Mouse (Mus musculus): ENCODE measurements around the gene Mtus2. TPM values are rescaled to one million over a fixed set of nuclear protein-coding genes. Genes with fewer than 3 reads are reported as not detected.

Mtus2 gene
- polyA plus RNA-seq, 1 experiment from 2014 or later = 18.1 TPM

GRCm38 (mm10) chr5:148222898-148223297 lies 265.8 kb downstream of the Mtus2 start:
- H3K9ac ChIP-seq (replicated peaks; ENCODE audit: low read depth, low read length) = no peak overlapping the region
- H3K36me3 ChIP-seq (ENCODE audit: control insufficient read depth, insufficient read depth, low read length) = no peaks in the 10 kb centered on the region
- no peak for ATAC-seq (ENCODE audit: insufficient number of reproducible peaks, insufficient read depth, low FRiP score, low read depth)
- no peaks in the 10 kb centered on the region for H3K27me3 ChIP-seq (ENCODE audit: control insufficient read depth, insufficient read depth, low read length)
- H3K4me3 ChIP-seq (ENCODE audit: low read depth, low read length) = no peak overlapping the region
- H3K4me1 ChIP-seq (ENCODE audit: control insufficient read depth, insufficient read depth, low read length) = no peaks in the 10 kb centered on the region
- no peaks in the 10 kb centered on the region; the same call in 1 of the 2 replicates for H3K9me3 ChIP-seq (ENCODE audit: control insufficient read depth, low read depth, low read length)
- no peak overlapping the region for H3K4me2 ChIP-seq (replicated peaks; ENCODE audit: low read depth, low read length)
- H3K27ac ChIP-seq (ENCODE audit: low read length) = no peak overlapping the region
- WGBS = 89% methylated on average over 5 of the region's 5 CpGs

- Histone ChIP-seq H3K4me2 (replicated peaks; ENCODE audit: low read depth, low read length) (no peak overlapping the region), H3K27me3 (ENCODE audit: control insufficient read depth, insufficient read depth, low read length) (no peaks in the 10 kb centered on the region), H3K4me3 (ENCODE audit: low read depth, low read length) (no peak overlapping the region), H3K9me3 (ENCODE audit: control insufficient read depth, low read depth, low read length) (no peaks in the 10 kb centered on the region; the same call in 1 of the 2 replicates), H3K9ac (replicated peaks; ENCODE audit: low read depth, low read length) (no peak overlapping the region), H3K4me1 (ENCODE audit: control insufficient read depth, insufficient read depth, low read length) (no peaks in the 10 kb centered on the region), H3K27ac (ENCODE audit: low read length) (no peak overlapping the region), H3K36me3 (ENCODE audit: control insufficient read depth, insufficient read depth, low read length) (no peaks in the 10 kb centered on the region)
- ATAC-seq (ENCODE audit: insufficient number of reproducible peaks, insufficient read depth, low FRiP score, low read depth) = no peak
- WGBS = 88% methylated on average over 16 of the region's 16 CpGs
Observed at GRCm38 (mm10) chr5:148224004-148224403, 266.9 kb downstream of the Mtus2 start.

GRCm38 (mm10) chr5:148233714-148234113 lies 276.6 kb downstream of the Mtus2 start:
- H3K27me3 ChIP-seq (ENCODE audit: control insufficient read depth, insufficient read depth, low read length) = no peaks in the 10 kb centered on the region
- no peaks in the 10 kb centered on the region for H3K36me3 ChIP-seq (ENCODE audit: control insufficient read depth, insufficient read depth, low read length)
- no peak overlapping the region for H3K4me3 ChIP-seq (ENCODE audit: low read depth, low read length)
- H3K9ac ChIP-seq (replicated peaks; ENCODE audit: low read depth, low read length) = no peak overlapping the region
- no peak overlapping the region for H3K27ac ChIP-seq (ENCODE audit: low read length)
- H3K4me2 ChIP-seq (replicated peaks; ENCODE audit: low read depth, low read length) = no peak overlapping the region
- no peaks in the 10 kb centered on the region for H3K4me1 ChIP-seq (ENCODE audit: control insufficient read depth, insufficient read depth, low read length)
- ATAC-seq (ENCODE audit: insufficient number of reproducible peaks, insufficient read depth, low FRiP score, low read depth) = no peak
- WGBS = 70% methylated on average over 18 of the region's 18 CpGs
- H3K9me3 ChIP-seq (ENCODE audit: control insufficient read depth, low read depth, low read length) = no peaks in the 10 kb centered on the region

GRCm38 (mm10) chr5:148236616-148237015 lies 279.5 kb downstream of the Mtus2 start:
- no peaks in the 10 kb centered on the region for H3K27me3 ChIP-seq (ENCODE audit: control insufficient read depth, insufficient read depth, low read length)
- no peak overlapping the region for H3K4me3 ChIP-seq (ENCODE audit: low read depth, low read length)
- no peaks in the 10 kb centered on the region for H3K4me1 ChIP-seq (ENCODE audit: control insufficient read depth, insufficient read depth, low read length)
- H3K9ac ChIP-seq (replicated peaks; ENCODE audit: low read depth, low read length) = no peak overlapping the region
- no peaks in the 10 kb centered on the region for H3K36me3 ChIP-seq (ENCODE audit: control insufficient read depth, insufficient read depth, low read length)
- H3K4me2 ChIP-seq (replicated peaks; ENCODE audit: low read depth, low read length) = no peak overlapping the region
- WGBS = 62% methylated on average over 9 of the region's 9 CpGs
- ATAC-seq (ENCODE audit: insufficient number of reproducible peaks, insufficient read depth, low FRiP score, low read depth) = no peak
- no peak overlapping the region for H3K27ac ChIP-seq (ENCODE audit: low read length)
- H3K9me3 ChIP-seq (ENCODE audit: control insufficient read depth, low read depth, low read length) = no peaks in the 10 kb centered on the region

GRCm38 (mm10) chr5:148239067-148239466 lies 281.9 kb downstream of the Mtus2 start:
- Histone ChIP-seq H3K4me1 (ENCODE audit: control insufficient read depth, insufficient read depth, low read length) (no peaks in the 10 kb centered on the region), H3K27me3 (ENCODE audit: control insufficient read depth, insufficient read depth, low read length) (no peaks in the 10 kb centered on the region), H3K4me3 (ENCODE audit: low read depth, low read length) (no peak overlapping the region), H3K9me3 (ENCODE audit: control insufficient read depth, low read depth, low read length) (no peaks in the 10 kb centered on the region), H3K27ac (ENCODE audit: low read length) (no peak overlapping the region), H3K36me3 (ENCODE audit: control insufficient read depth, insufficient read depth, low read length) (no peaks in the 10 kb centered on the region), H3K9ac (replicated peaks; ENCODE audit: low read depth, low read length) (no peak overlapping the region), H3K4me2 (replicated peaks; ENCODE audit: low read depth, low read length) (no peak overlapping the region)
- ATAC-seq (ENCODE audit: insufficient number of reproducible peaks, insufficient read depth, low FRiP score, low read depth) = no peak

GRCm38 (mm10) chr5:148239757-148240156 lies 282.6 kb downstream of the Mtus2 start:
- WGBS = 36% methylated on average over 2 of the region's 2 CpGs
- no peak overlapping the region for H3K4me3 ChIP-seq (ENCODE audit: low read depth, low read length)
- H3K36me3 ChIP-seq (ENCODE audit: control insufficient read depth, insufficient read depth, low read length) = no peaks in the 10 kb centered on the region
- no peak for ATAC-seq (ENCODE audit: insufficient number of reproducible peaks, insufficient read depth, low FRiP score, low read depth)
- no peaks in the 10 kb centered on the region for H3K4me1 ChIP-seq (ENCODE audit: control insufficient read depth, insufficient read depth, low read length)
- no peak overlapping the region for H3K9ac ChIP-seq (replicated peaks; ENCODE audit: low read depth, low read length)
- no peaks in the 10 kb centered on the region; the same call in 1 of the 2 replicates for H3K9me3 ChIP-seq (ENCODE audit: control insufficient read depth, low read depth, low read length)
- H3K27me3 ChIP-seq (ENCODE audit: control insufficient read depth, insufficient read depth, low read length) = no peaks in the 10 kb centered on the region
- no peak overlapping the region for H3K4me2 ChIP-seq (replicated peaks; ENCODE audit: low read depth, low read length)
- no peak overlapping the region for H3K27ac ChIP-seq (ENCODE audit: low read length)

GRCm38 (mm10) chr5:148241932-148242331 lies 284.8 kb downstream of the Mtus2 start:
- H3K4me3 ChIP-seq (ENCODE audit: low read depth, low read length) = no peak overlapping the region
- H3K4me1 ChIP-seq (ENCODE audit: control insufficient read depth, insufficient read depth, low read length) = no peaks in the 10 kb centered on the region
- no peaks in the 10 kb centered on the region for H3K36me3 ChIP-seq (ENCODE audit: control insufficient read depth, insufficient read depth, low read length)
- no peak; the same call in 1 of the 2 replicates for ATAC-seq (ENCODE audit: insufficient number of reproducible peaks, insufficient read depth, low FRiP score, low read depth)
- no peak overlapping the region for H3K4me2 ChIP-seq (replicated peaks; ENCODE audit: low read depth, low read length)
- WGBS = 7% methylated on average over 7 of the region's 7 CpGs
- no peak overlapping the region for H3K27ac ChIP-seq (ENCODE audit: low read length)
- no peak overlapping the region for H3K9ac ChIP-seq (replicated peaks; ENCODE audit: low read depth, low read length)
- H3K9me3 ChIP-seq (ENCODE audit: control insufficient read depth, low read depth, low read length) = no peaks in the 10 kb centered on the region; the same call in 1 of the 2 replicates
- no peaks in the 10 kb centered on the region for H3K27me3 ChIP-seq (ENCODE audit: control insufficient read depth, insufficient read depth, low read length)

- ATAC-seq (ENCODE audit: insufficient number of reproducible peaks, insufficient read depth, low FRiP score, low read depth) = no peak
- WGBS = 31% methylated on average over 1 of the region's 1 CpGs
Observed at GRCm38 (mm10) chr5:148244471-148244870, 287.4 kb downstream of the Mtus2 start.

GRCm38 (mm10) chr5:148245386-148245785 lies 288.3 kb downstream of the Mtus2 start:
- ATAC-seq (ENCODE audit: insufficient number of reproducible peaks, insufficient read depth, low FRiP score, low read depth) = no peak
- Histone ChIP-seq H3K27ac (ENCODE audit: low read length) (no peak overlapping the region), H3K27me3 (ENCODE audit: control insufficient read depth, insufficient read depth, low read length) (no peaks in the 10 kb centered on the region), H3K4me2 (replicated peaks; ENCODE audit: low read depth, low read length) (no peak overlapping the region), H3K4me1 (ENCODE audit: control insufficient read depth, insufficient read depth, low read length) (no peaks in the 10 kb centered on the region), H3K4me3 (ENCODE audit: low read depth, low read length) (no peak overlapping the region), H3K9ac (replicated peaks; ENCODE audit: low read depth, low read length) (no peak overlapping the region), H3K36me3 (ENCODE audit: control insufficient read depth, insufficient read depth, low read length) (no peaks in the 10 kb centered on the region), H3K9me3 (ENCODE audit: control insufficient read depth, low read depth, low read length) (no peaks in the 10 kb centered on the region; the same call in 1 of the 2 replicates)
- 69% methylated on average over 2 of the region's 2 CpGs for WGBS

More at GRCm38 (mm10) chr5:148244471-148244870, 287.4 kb downstream of the Mtus2 start:
- H3K36me3 ChIP-seq (ENCODE audit: control insufficient read depth, insufficient read depth, low read length) = no peaks in the 10 kb centered on the region
- no peak overlapping the region for H3K4me2 ChIP-seq (replicated peaks; ENCODE audit: low read depth, low read length)
- H3K27me3 ChIP-seq (ENCODE audit: control insufficient read depth, insufficient read depth, low read length) = no peaks in the 10 kb centered on the region
- H3K4me3 ChIP-seq (ENCODE audit: low read depth, low read length) = no peak overlapping the region
- H3K9me3 ChIP-seq (ENCODE audit: control insufficient read depth, low read depth, low read length) = no peaks in the 10 kb centered on the region; the same call in 1 of the 2 replicates
- H3K9ac ChIP-seq (replicated peaks; ENCODE audit: low read depth, low read length) = no peak overlapping the region
- H3K4me1 ChIP-seq (ENCODE audit: control insufficient read depth, insufficient read depth, low read length) = no peaks in the 10 kb centered on the region
- H3K27ac ChIP-seq (ENCODE audit: low read length) = no peak overlapping the region

All from stomach, embryonic 14.5 days (tissue).